In the genomic region with DNA sequence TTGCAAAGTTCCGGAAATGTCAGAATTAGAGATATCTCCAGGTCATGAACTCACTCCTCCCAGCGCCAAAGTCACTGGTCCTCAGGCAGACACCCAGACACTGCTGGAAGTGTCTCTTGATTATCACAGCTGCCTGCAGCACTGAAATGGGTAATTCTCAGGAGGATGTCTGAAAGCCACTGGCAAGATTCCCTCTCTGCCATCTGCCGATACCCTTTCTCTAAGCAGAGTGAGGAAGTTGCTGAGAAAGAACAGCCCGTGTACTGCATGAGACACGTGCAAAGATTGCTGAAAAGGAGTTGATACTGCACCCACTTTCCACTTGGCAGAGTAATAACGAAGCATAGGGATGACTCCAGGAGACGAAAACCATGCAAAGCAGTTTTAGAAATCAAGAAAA, we compare ENCODE assay signal across 13 mouse cellular contexts.
DNase-seq lines count a peak whose midpoint lies in the region; ATAC-seq and TF ChIP-seq lines count a peak whose summit lies in the region.
"Had no signal": no experiment of that assay in that cellular context is flagged by ENCODE, and none has a peak within 500 bp of the region (broad histone marks: within the 10 kb centered on the region; RNA-seq: fewer than 3 reads in every experiment).

No protein-coding gene starts in this region.

- no peak overlapping the region for H3K9ac ChIP-seq in liver, adult 2 months (ENCODE audit: low read depth, low read length)
- H3K9ac ChIP-seq in liver, embryonic 11.5 days (ENCODE audit: low read depth, low read length): no peak overlapping the region
- H3K9ac ChIP-seq: liver, postnatal 0 days had no signal

- TF ChIP-seq POLR2A in liver, adult 2 months (IDR thresholded peaks at IDR 0.05; ENCODE audit: extremely low read depth, insufficient read depth, low read length): no peak

- no peaks in the 10 kb centered on the region for H3K79me2 ChIP-seq in liver, adult 2 months (ENCODE audit: control insufficient read depth, insufficient read depth, low read length)

- H3K4me2 ChIP-seq in liver, embryonic 11.5 days: no peak overlapping the region

- WGBS in liver, adult 2 months: no CpG with 5 or more reads among the region's 7 CpGs
- WGBS in liver, embryonic 11.5 days: no CpG with 5 or more reads among the region's 7 CpGs
- WGBS in embryonic facial prominence, embryonic 10.5 days: no CpG with 5 or more reads among the region's 7 CpGs

- H3K4me3 ChIP-seq in liver, adult 2 months (ENCODE audit: insufficient read depth, low read depth, low read length): no peak overlapping the region
- no peak overlapping the region for H3K4me3 ChIP-seq in liver, embryonic 11.5 days (ENCODE audit: low read depth, low read length)
- no peak overlapping the region for H3K4me3 ChIP-seq in layer of hippocampus, adult 2 months
- H3K4me3 ChIP-seq in embryonic facial prominence, embryonic 10.5 days: no peak overlapping the region
- H3K4me3 ChIP-seq: megakaryocyte, embryonic 14.5 days had no signal

- no peaks in the 10 kb centered on the region for H3K4me1 ChIP-seq in liver, adult 2 months (ENCODE audit: control insufficient read depth, insufficient read depth, low read length)
- H3K4me1 ChIP-seq in liver, embryonic 11.5 days (replicated peaks; ENCODE audit: control insufficient read depth, insufficient read depth, low read length): no peaks in the 10 kb centered on the region
- no peaks in the 10 kb centered on the region for H3K4me1 ChIP-seq in embryonic facial prominence, embryonic 10.5 days
- H3K4me1 ChIP-seq: megakaryocyte, embryonic 14.5 days had no signal

- intact Hi-C loops in left cerebral cortex, postnatal 14 days (cut with DNase I): no loop called here

- ATAC-seq in liver, embryonic 11.5 days (replicated peaks; ENCODE audit: low FRiP score): no peak
- ATAC-seq: intestine, embryonic 16.5 days; liver, postnatal 0 days had no signal

- no peak overlapping the region for H3K27ac ChIP-seq in liver, adult 2 months (replicated peaks; ENCODE audit: insufficient read depth, low read depth, low read length)
- H3K27ac ChIP-seq in liver, embryonic 11.5 days (ENCODE audit: low read depth, low read length): no peak overlapping the region
- no peak overlapping the region for H3K27ac ChIP-seq in layer of hippocampus, adult 2 months
- H3K27ac ChIP-seq in embryonic facial prominence, embryonic 10.5 days (replicated peaks): no peak overlapping the region

- no peaks in the 10 kb centered on the region for H3K27me3 ChIP-seq in liver, adult 2 months (ENCODE audit: control insufficient read depth, insufficient read depth, low read length)
- no peaks in the 10 kb centered on the region for H3K27me3 ChIP-seq in liver, embryonic 11.5 days (replicated peaks; ENCODE audit: control insufficient read depth, insufficient read depth, low read length)
- no peaks in the 10 kb centered on the region for H3K27me3 ChIP-seq in embryonic facial prominence, embryonic 10.5 days (replicated peaks; ENCODE audit: low read depth, poor library complexity, severe bottlenecking)
- H3K27me3 ChIP-seq: CH12.LX; megakaryocyte, embryonic 14.5 days had no signal

- DNase-seq in liver, adult 2 months (ENCODE audit: extremely low read depth, low read depth, low spot score): peak; percentile 13
- DNase-seq in liver, embryonic 11.5 days (ENCODE audit: low spot score): no peak
- DNase-seq in layer of hippocampus, adult 2 months (ENCODE audit: low spot score in 2 of 2): peak; percentile 29 to 65
- peak; percentile 73 to 88 for DNase-seq in left cerebral cortex, postnatal 14 days (ENCODE audit: low spot score in 2 of 2)
- DNase-seq in retina, postnatal 1 day: no peak
- DNase-seq in cerebellum, adult 18-20 months: no peak
- no peak for DNase-seq in embryonic facial prominence, embryonic 10.5 days (ENCODE audit: low spot score)
- DNase-seq: adrenal gland, adult 2 months; liver, postnatal 0 days; thymus, postnatal 14 days had no signal

- no peaks in the 10 kb centered on the region for H3K9me3 ChIP-seq in liver, embryonic 11.5 days (ENCODE audit: control insufficient read depth, low read length)
- no peaks in the 10 kb centered on the region for H3K9me3 ChIP-seq in embryonic facial prominence, embryonic 10.5 days
- H3K9me3 ChIP-seq: megakaryocyte, embryonic 14.5 days had no signal

- TF ChIP-seq CTCF in liver, adult 2 months (IDR thresholded peaks at IDR 0.05; ENCODE audit: low read depth, low read length): no peak
- no peak for TF ChIP-seq CTCF in layer of hippocampus, adult 2 months (conservative IDR thresholded peaks at IDR 0.05)

- H3K36me3 ChIP-seq in liver, adult 2 months (ENCODE audit: control insufficient read depth, insufficient read depth, low read length): no peaks in the 10 kb centered on the region
- no peaks in the 10 kb centered on the region for H3K36me3 ChIP-seq in liver, embryonic 11.5 days (ENCODE audit: control insufficient read depth, insufficient read depth, low read length)
- no peaks in the 10 kb centered on the region for H3K36me3 ChIP-seq in embryonic facial prominence, embryonic 10.5 days (replicated peaks)

Comparison
In these comparisons a context has a peak if more than half of its experiments do, and no peak if none do; other contexts are left out.
1. DNase-seq: peak in liver, adult 2 months (single experiment), layer of hippocampus, adult 2 months (2 of 2) and left cerebral cortex, postnatal 14 days (2 of 2); none in liver, embryonic 11.5 days (single experiment), retina, postnatal 1 day (single experiment), cerebellum, adult 18-20 months (0 of 2) and embryonic facial prominence, embryonic 10.5 days (single experiment).